Mouse (Mus musculus): Measurements from ENCODE around the gene Tstd1.
A peak's percentile ranks its signal among the peaks of the same experiment; 100 is the strongest.

Gene Tstd1

GRCm38 (mm10) chr1:171452923-171453322 is 34.3 kb downstream of the Tstd1 start:
- peak; percentile 28 for DNase-seq (ENCODE audit: low read depth, low spot score)

- DNase-seq (ENCODE audit: low read depth, low spot score), result no peak
Measured at GRCm38 (mm10) chr1:171454926-171455325, 36.3 kb downstream of the Tstd1 start.

GRCm38 (mm10) chr1:171457568-171457967 is 38.9 kb downstream of the Tstd1 start:
- no peak for DNase-seq (ENCODE audit: low read depth, low spot score)

GRCm38 (mm10) chr1:171459791-171460190 is 41.1 kb downstream of the Tstd1 start:
- DNase-seq (ENCODE audit: low read depth, low spot score), result no peak

- no peak for DNase-seq (ENCODE audit: low read depth, low spot score)
Measured at GRCm38 (mm10) chr1:171460551-171461503, 42.2 kb downstream of the Tstd1 start.

GRCm38 (mm10) chr1:171463133-171463532 is 44.5 kb downstream of the Tstd1 start:
- no peak for DNase-seq (ENCODE audit: low read depth, low spot score)

- no peak for DNase-seq (ENCODE audit: low read depth, low spot score)
Measured at GRCm38 (mm10) chr1:171465749-171466412, 47.2 kb downstream of the Tstd1 start.

GRCm38 (mm10) chr1:171466565-171466964 is 47.9 kb downstream of the Tstd1 start:
- DNase-seq (ENCODE audit: low read depth, low spot score), result no peak

- DNase-seq (ENCODE audit: low read depth, low spot score), result peak; percentile 68
Measured at GRCm38 (mm10) chr1:171469678-171470077, 51.0 kb downstream of the Tstd1 start.
